Mouse (Mus musculus) adrenal gland, postnatal 36 days (tissue): ENCODE data around the gene Zfp691. TPM values are rescaled to one million over a fixed set of nuclear protein-coding genes. Genes with fewer than 3 reads are reported as not detected.

ENCODE experiments used
- DNase-seq, 2 experiments: peaks; one replicate each; pipeline ENCODE4 v3.0.0; 2021; ENCODE audit warnings: mixed read lengths in 1 of 2
- long read RNA-seq, 2 experiments: library from polyadenylated mRNA; stranded (forward); transcript quantifications; one replicate each; pipeline ENCODE4 v2.0.0; 2021; ENCODE audit warnings: borderline sequencing depth in 2 of 2
- total RNA-seq, 2 experiments: library from RNA; stranded (reverse); gene quantifications; 2 replicates each; pipeline ENCODE4 v1.2.3; 2021

The Zfp691 gene
- 10 to 100 TPM; 11.5 to 12.4 TPM for total RNA-seq
- long read RNA-seq, experiment 1, transcript Zfp691-202 (2 exons, 1,588 nt) = major isoform, 9 of 15 reads
- long read RNA-seq, experiment 1, partial matches to known transcripts = 0 of 15 reads
- long read RNA-seq, experiment 1, other reads (novel, unspliced or antisense) = 4 of 15 reads
- long read RNA-seq, experiment 2, partial matches to known transcripts = 0 of 1 reads
- long read RNA-seq, experiment 2, other reads (novel, unspliced or antisense) = 0 of 1 reads

DNA sequence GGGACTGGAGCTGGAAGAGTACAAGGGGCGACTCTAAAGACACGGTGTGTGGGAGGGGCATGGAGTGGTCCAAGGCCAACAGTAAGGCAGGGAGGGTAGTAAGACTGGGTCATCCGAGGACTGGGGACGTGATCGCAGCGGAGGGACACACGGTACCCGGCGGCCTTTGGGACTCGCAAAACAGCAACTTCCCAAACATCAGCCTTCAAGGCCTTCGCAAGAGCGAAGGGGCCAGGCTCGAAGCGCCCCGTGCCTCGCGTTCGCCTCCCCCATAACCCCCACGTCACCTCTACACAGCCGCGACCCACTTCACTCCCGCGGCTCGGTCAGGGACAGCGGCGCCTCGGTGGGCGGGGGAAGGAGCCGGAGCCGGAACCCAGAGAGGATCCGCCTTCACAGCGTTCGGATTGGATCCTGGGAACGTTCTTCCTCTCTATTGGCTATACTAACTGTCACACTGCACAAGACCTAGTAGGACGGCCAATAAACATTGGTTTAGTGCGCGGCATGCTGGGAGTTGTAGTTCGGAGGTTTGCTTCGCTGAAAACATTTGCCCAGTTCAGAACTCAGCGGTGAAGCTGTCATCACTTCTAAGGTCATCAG, at the start of gene Zfp691:
Gene Zfp691 (minus strand): TSS at position 345 of the 603 bp plus-strand sequence.
- peak; percentile 94 for DNase-seq

DNA sequence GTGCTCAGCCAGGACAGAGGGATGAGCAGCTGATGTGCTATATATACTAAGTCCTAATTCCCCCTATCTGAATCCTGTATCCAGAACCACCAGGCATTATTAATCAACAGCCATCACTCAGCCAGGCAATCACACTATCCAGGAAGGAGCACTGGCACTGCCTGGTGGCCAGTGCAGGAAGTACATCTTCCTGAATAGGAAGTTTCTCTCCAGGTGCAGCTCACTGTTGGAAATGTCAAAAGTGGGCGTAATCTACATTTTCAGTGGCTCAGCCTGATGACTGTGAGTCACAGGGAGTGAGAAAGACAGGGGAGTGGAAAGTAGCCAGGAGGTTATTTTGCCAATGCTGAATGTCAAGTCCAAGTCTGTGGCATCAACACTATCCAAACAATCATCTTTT, 49.7 kb upstream of the Zfp691 start:
- peak; percentile 56 to 65 for DNase-seq

DNA sequence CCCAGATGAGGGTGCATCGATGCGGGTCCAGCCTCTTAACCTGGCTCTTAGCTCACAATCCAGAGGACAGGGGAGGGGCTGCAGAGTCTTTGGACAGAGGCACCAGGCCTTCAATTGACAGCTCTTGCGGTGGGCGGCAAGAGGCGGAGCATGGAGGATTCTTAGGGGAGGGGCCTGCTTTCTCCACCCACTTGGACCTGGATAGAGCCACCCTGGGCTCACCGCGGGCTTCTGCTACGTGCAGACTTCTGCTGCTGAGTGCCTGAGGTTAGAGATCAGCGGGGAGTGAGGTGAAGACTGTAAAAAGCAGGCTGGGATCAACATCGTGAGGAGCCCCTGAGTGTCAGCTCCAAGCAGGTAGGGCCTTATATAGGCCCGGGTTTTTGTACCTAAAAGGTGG, 44.2 kb upstream of the Zfp691 start, which contains the start of gene Tmem269:
Gene Tmem269 (minus strand): TSS at position 49 of the 400 bp plus-strand sequence.
- no peak for DNase-seq

DNA sequence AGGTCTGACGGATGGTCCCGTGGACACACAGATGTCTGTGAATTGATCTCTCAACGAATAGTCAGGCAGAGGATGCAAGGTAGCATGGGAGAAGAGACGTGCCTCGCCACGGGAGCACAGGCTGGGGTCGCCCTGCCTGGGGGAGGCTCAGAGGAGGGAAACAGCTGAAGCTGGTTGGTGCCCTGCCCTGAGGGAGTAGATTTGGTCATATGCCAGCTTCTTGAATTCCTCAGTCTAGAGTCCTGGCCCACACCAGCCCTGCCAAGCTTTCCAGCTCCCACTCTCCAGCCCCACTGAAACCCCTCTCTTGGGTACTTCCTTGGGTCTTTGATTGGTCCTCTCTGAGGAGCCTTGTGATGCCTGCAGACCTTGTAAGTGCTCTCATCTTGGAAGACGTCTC, 42.7 kb upstream of the Zfp691 start:
- DNase-seq = no peak

DNA sequence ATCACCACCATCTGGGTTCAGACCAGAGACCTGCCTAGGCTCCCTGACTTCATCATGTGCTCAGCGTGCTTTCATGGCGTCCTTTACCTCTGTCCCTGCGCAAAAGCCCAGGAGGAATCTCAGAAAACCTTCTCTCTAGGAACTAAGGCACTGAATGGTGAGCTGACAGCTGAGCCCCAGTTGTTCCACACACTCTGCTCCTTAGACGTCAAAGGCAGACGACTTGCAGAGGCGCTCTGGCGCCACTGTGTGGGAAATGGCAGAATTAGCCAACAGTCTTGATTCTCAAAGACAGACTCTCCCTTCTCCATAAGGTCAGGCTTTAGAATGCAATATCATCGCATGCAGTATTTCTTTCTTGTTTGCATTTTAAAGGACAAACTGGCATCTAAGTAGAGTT, 30.7 kb upstream of the Zfp691 start:
- peak; percentile 64 to 75 for DNase-seq

DNA sequence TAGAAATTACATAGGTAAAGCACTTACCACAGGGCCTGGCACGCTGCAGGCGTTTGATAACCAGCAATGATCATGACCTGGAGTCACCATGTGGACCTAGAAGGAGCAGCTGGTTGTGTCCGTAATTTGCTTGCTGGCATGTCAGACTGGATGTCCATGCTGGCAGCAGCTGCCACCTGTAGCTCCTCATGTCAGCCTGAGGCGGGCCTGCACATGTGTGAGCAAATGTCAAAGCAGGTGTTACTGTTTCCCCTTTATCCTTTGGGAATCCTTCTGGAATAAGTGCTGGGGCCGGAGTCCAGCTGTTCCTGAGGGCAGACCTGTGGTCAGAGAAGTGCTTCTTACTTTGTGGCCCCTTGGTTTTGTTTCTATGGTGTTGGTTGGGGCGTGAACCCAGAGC, 24.1 kb upstream of the Zfp691 start:
- DNase-seq = no peak

DNA sequence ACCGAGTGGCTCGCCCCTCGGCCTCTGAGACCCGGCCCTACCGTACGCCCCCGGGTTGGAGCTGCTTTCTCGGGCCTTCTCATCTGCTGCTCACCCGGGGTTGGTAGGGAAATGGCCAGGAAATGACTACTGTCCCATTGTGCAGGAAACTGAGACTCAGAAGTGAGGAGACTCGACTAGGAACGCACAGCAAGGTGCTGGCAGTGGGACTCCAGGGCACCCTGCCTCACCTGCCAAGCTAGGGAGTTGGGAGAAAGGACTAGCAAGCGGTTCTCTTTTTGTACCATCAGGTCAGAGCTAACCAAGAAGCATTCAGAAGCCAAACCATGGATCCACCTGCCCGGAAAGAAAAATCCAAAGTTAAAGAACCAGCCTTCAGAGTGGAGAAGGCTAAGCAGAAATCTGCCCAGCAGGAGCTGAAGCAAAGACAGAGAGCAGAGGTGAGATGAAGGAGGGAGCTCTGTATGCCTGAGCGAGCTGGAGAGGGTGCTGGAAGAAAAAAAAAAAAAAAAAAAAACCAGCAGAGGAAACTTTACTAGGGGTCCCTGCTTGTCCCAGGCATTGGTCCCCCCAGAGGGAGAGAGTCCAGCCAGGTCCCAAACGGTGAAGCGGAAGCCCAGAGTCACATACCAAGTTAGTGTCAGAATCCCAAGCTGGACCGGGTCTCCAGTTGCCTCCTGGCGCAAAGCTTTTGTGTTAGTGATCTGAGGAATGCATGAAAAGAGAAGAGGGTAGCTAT, 21.8 kb upstream of the Zfp691 start:
- DNase-seq = no peak

DNA sequence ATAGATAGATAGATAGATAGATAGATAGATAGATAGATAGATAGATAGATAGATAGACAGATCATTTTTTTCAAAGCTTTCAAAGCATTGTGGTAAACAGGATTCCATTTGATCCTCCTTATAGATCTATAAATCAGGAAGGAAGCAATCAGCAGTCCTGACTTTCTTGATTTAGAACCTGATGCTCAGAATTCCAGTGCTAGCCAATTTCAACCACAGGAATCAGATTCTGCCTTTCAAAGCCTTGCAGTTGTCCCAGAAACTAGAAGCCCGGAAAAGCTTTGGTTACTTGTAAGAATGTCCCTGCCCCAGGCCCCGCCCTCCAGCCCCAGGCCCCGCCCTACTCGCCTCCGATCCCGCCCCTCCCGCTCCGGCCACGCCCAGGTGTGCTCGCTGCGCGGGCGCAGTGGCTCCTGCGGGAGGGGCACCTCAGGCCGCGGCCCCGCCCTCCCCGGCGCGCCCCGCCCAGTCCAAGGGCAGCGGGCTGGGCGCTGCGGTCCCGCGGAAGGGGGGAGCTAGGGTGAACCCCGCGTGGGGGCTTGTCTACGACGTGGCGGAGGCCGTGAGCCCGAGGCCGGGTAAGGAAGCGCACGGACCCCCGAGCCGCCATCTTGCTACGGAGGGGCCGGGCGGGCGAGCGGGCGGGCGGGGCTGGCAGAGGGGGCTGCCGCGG, 21.1 kb upstream of the Zfp691 start, which contains the start of gene Svbp:
Gene Svbp (plus strand): TSS at position 398 of the 673 bp plus-strand sequence.
- DNase-seq = peak; percentile 91 to 95

DNA sequence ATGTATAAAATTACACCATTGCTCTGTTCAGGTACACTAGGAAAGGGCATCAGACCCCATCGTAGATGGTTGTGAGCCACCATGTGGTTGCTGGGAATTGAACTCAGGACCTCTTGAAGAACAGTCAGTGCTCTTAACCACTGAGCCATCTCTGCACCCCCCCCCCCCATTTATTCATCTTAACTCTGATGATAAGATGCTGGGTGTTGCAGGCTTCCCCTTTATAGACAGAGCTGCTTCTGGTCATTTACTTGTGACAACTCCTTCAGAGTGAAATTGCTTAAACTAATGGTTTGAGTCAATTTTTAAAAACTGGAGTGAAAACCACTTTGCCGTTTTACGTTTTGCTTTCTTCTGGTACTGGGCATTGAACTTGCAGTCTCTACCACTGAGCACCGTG, 18.8 kb upstream of the Zfp691 start:
- no peak for DNase-seq

DNA sequence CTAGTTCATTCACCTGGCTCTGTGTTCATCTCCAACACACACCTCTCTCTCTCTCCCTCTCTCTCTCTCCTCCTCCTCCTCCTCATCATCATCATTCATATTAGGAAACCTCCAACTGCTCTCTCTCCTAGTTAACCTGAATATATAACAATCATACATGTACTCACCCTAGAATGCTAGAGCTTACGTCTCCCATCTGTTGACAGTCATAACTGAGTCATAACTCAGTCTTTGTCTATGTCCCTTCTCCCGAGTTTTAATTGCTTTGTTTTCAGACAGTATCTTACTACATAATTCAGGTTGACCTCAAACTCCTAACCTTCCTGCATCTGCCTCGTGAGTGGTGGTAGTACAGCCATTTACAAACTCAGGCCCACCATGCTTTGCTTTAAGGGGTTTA, 17.3 kb upstream of the Zfp691 start:
- no peak for DNase-seq

DNA sequence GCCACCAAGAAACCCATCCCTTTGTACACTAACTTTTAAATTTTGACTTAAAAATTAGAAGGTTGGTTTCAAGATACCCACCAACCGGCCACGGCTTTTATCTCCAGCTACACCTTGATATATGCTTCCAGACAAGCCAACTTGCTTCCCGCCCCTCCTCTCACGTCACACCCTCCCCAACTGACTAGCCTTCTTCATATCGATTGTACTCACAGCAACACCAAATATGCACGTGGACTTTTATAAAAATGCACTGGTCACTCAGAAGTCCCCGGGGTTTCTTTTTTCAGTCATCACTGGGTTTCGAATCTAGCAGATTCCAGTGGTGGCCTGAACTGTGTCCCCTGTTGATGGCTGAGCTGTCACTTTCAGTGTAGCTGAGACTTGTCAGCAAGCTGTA, 16.6 kb upstream of the Zfp691 start:
- no peak for DNase-seq

DNA sequence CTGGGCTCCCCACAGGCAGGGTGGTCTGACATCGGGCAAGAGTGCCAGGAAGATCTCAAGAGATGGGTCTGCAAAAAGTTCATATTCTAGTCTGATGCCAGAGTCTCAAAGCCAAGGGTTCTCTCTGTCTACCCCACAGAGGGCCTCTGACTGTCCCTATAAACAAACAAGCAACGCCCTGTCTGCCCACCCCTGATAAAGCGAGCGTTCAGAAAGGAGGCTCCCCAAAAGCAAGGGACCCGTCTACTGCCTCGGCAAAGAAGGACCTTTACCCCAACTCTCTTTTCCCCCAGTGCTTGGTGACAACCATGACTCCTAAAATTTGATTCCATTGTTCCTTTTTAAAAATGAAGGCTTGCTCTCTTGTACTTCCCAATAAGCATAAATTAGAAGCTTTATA, 15.9 kb upstream of the Zfp691 start, which contains the start of gene Ermap:
Gene Ermap (minus strand): TSS at position 148 of the 400 bp plus-strand sequence.
- no peak for DNase-seq

DNA sequence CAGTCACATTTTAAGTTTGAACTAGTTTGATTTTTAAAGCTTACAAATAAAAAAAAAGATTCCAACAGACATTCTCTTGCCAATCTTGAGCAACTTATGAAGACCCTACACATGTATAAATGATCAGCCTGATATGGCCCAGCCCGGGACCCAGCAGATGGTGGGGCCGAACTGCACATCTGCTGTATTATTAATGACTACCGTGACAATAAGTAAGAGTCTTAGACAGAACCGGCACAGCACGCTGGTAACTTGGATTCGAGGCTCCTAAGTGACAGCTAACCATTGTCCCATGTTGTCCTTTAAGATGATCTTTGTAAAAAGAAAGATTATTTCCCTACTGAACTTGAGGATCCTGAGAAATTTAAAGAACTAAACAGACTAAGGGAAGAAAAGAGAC, 15.4 kb upstream of the Zfp691 start:
- DNase-seq = no peak

DNA sequence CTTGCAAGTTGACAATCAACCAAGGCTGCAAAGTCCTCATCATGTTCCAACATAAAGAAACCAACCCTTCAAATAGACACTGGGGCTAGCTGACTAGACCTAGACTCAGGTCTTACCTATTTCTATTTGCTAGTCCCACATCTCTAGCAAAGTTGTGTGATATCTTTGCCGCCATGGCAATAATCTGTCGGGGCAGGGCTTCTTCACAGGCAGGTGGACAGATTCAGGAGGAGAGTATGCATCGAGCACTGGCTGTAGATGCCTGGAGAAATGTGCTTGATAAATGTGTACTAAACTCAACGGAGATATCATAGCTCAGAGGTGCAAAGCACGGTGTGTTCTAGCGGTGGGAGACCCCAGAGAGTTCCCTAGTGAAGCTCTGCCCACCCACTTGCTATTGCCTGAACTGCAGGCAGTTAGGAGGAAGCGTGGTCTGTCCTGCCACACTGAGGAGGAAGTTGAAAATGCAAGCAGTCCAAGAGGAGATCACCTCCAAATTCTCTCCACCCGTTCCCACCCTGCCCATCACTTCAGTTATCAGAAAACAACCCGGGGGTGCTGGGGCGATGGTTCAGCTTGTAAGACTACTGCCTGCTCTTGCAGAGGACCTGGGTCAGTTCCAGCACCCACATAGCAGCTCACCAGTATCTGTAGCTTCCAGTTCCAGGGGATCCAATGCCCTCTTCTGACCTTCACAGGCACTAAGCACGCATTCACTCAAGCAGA, 14.2 kb upstream of the Zfp691 start:
- no peak for DNase-seq

DNA sequence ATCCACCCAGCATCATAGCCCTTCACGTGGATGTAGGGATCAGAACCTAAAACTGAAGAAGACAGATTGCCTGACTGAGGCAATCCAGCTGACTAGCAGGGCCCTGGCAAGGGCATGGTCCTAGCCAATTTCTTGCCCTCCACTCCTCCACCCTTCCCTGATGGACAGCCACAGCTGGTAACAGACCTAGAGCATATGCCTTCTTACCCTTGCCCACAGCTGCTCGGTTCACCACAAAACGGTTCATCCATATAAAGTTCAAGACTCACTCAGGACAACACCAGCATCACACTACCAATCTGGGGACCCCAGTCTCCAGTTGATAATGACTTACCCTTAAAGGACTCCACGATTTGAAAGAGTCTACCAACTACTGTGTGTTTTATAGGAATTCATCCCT, 11.8 kb upstream of the Zfp691 start:
- no peak for DNase-seq

DNA sequence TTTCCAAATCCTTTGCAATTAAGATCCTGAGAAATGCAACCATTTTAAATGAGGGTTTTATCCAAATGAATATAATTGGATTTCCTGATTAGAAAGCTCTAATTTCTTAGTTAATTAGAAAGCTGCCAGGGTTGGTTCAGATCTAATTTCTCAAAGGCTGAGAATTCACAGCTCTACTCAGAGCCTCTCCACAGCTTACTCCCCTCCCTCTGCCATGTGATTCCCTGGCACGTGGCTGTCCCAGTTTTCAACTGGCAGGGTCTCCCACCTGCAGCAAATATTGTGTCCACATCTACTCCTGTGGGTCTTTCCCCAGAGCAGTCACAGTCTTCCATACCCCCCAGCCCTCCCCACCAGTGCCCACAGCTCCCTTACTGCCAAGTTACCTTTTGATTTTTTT, 9.5 kb upstream of the Zfp691 start:
- no peak for DNase-seq

DNA sequence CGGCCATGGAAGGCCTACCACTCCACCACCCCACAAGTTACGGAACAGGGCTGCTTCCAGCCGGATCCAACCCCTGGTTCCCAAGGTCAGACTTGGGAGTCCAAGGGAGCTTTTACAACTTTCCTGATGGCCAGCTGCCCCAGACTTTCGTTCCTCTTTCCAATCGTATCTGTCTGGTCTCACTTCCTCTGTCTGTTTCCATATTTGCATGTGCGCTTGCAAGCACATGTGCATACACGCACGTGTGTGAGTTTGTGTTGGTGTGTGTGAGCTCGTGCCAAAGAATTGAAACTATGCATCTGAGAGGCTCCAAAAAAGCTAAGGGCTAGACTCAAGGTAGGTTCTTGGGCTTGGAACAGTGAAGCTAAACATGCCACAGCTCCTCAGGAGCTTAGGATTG, 7.5 kb upstream of the Zfp691 start:
- DNase-seq = no peak

DNA sequence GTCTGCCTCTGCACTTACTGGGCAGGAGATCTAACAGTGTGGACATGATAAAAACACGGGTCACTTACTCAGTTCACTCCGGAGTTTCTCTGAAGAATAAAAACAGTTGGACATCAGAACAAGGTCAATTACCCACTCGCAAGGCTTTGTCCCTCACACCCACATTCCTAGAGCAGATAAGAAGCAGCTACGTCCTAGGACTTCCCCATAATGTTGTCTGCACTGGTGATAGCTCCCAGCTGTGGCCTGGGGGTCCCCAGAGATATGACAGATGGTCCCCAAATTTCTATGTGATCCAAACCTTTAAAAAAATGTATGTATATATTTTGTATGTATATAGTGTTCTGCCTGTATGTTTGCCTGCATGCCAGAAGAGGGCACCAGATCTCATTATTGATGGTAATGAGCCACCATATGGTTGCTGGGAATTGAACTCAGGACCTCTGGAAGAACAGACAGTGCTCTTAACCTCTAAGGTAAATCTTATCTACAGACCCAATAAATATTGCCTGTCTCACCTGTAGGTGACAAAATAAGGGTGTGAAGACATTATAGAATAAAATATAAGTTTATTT, 6.2 kb upstream of the Zfp691 start:
- no peak for DNase-seq

DNA sequence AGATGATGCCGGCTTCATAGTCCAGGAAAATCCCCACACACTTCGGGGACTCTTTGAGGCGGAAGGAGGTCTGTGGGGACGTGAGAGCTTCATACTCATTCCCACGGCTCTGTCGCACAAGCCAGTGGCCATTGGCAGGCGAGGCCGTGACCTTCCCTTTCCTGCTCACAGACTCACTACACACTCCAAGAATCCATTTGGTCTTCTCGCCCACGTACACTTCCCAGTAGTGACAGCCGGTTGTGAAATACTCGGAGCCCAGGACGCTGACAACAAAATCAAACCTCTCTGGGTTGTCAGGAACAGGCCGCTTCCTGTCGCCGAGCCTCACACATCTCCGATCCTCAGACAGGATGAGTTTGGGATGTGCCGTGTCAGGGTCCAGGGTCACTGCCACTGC, 4.3 kb upstream of the Zfp691 start:
- peak; percentile 23 to 34 for DNase-seq

DNA sequence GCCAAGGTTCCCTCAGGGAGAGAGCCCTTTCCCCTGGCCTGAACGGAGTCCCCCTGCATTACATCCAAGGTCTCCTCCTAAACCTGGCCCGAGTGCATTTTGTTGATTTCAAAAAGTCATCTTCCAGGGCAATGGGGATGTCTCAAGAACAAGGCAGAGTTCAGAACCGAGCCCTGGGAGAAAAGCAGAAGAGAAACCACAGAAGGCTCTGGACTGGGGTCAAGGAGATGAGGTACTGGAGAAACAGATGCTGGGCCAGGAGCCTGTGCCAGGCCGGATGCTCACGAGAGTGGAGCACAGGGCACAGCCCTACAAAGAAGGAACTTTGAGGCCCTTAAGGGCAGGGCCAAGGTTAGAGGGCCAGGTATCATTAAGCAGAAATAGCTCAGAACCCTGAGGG, 3.7 kb upstream of the Zfp691 start:
- no peak for DNase-seq

DNA sequence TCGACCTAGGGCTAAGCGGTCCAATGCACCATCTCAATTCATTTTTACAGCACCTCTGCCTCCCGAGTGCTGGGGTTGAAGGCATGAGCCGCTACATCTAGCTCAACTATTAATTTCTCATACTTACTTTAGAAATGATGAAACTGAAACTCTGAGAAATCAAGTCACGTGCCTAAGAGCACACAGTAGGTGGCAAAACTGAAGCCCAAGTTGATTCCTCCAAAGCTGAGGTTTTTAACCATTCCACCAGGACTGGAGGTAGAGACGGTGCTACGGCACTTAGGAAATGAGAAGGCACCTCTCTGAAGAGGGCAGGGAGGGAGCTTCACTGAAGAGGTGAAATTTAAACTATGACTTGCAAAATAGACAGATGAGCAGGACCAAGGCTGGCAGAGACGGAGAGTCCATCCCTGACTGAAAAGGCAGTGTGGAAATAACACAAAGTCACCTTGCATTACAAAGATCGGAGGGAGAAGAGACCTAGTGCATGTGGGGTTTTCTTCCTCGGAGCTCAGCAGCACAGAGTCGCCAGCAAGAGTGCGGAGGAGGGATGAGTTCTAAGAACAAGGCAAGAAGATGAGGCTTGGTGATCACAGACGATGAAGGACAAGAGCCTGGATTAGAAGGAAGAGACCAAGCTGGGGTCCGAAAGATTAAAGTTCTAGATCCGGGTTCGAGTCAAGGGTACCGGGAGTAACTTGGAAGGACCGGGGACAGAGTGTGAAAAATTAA, 910 bp downstream of the Zfp691 start:
- DNase-seq = no peak
